Mouse (Mus musculus) forebrain, embryonic 13.5 days (tissue): ENCODE measurements around the gene Stau1. TPM values are rescaled to one million over a fixed set of nuclear protein-coding genes. Genes with fewer than 3 reads are reported as not detected.

Source experiments
- ATAC-seq: fragments of 200-750 bp; cut with Nextera tagmentation; 2 replicates; pipeline ENCODE4 v1.8.0; 2017
- H3K27ac ChIP-seq: fragments of 300-500 bp; sonication (generic); 2 replicates; pipeline ENCODE4 v1.5.1; 2015; ENCODE audit warnings: inconsistent platforms, mild to moderate bottlenecking, moderate library complexity
- H3K27me3 ChIP-seq: fragments of 300-500 bp; sonication (generic); 2 replicates; pipeline ENCODE4 v1.6.1; 2015; ENCODE audit warnings: mild to moderate bottlenecking, inconsistent platforms
- H3K36me3 ChIP-seq: fragments of 300-500 bp; sonication (generic); 2 replicates; pipeline ENCODE4 v1.6.1; 2015; ENCODE audit warnings: mild to moderate bottlenecking, inconsistent platforms; ENCODE audit not compliant: poor library complexity, severe bottlenecking
- H3K4me1 ChIP-seq: fragments of 300-500 bp; sonication (generic); 2 replicates; pipeline ENCODE4 v1.6.1; 2015; ENCODE audit warnings: inconsistent platforms
- H3K4me2 ChIP-seq: fragments of 300-500 bp; sonication (generic); 2 replicates; pipeline ENCODE4 v1.6.1; 2015; ENCODE audit warnings: inconsistent platforms, mild to moderate bottlenecking, moderate library complexity
- H3K4me3 ChIP-seq: fragments of 300-500 bp; sonication (generic); 2 replicates; pipeline ENCODE4 v1.5.1; 2015; ENCODE audit warnings: mild to moderate bottlenecking, inconsistent platforms
- H3K9ac ChIP-seq: fragments of 300-500 bp; sonication (generic); 2 replicates; pipeline ENCODE4 v1.6.1; 2015; ENCODE audit warnings: mild to moderate bottlenecking, inconsistent platforms
- H3K9me3 ChIP-seq: fragments of 300-500 bp; sonication (generic); replicated peaks from 2 replicates; pipeline ENCODE4 v1.6.1; 2016; ENCODE audit warnings: inconsistent platforms
- WGBS: fragments of 180-500 bp; shearing (Covaris S2); methylation state at CpG from one replicate; pipeline ENCODE4 v1.1.7; 2015; 5-methylcytosine and 5-hydroxymethylcytosine counted together
- polyA plus RNA-seq: library from polyadenylated mRNA; unstranded; fragments of >200 nt; fragmentation: Nextera tagmentation; extraction: Ambion mirVana; gene quantifications from 2 replicates; pipeline ENCODE4 v1.2.1, GENCODE M21; 2015

Gene Stau1
- polyA plus RNA-seq, 1 experiment from 2014 or later: 107 TPM

GRCm38 (mm10) chr2:166945456-166945855, 50.6 kb downstream of the Stau1 start:
- H3K4me2 ChIP-seq: no peak overlapping the region
- H3K27ac ChIP-seq: no peak overlapping the region
- H3K36me3 ChIP-seq: peaks cover 96% of the 10 kb centered on the region
- no peaks in the 10 kb centered on the region for H3K9me3 ChIP-seq
- no peaks in the 10 kb centered on the region for H3K4me1 ChIP-seq
- H3K27me3 ChIP-seq: no peaks in the 10 kb centered on the region
- H3K9ac ChIP-seq: no peak overlapping the region
- H3K4me3 ChIP-seq: no peak overlapping the region
- 68% methylated on average over 4 of the region's 4 CpGs for WGBS
- no peak for ATAC-seq

GRCm38 (mm10) chr2:166944346-166944745, 51.8 kb downstream of the Stau1 start:
- Histone ChIP-seq H3K9ac (no peak overlapping the region), H3K27me3 (no peaks in the 10 kb centered on the region), H3K27ac (no peak overlapping the region), H3K4me2 (no peak overlapping the region), H3K9me3 (no peaks in the 10 kb centered on the region), H3K36me3 (peaks cover 89% of the 10 kb centered on the region), H3K4me1 (no peaks in the 10 kb centered on the region), H3K4me3 (no peak overlapping the region)
- WGBS: 89% methylated on average over 1 of the region's 1 CpGs
- ATAC-seq: no peak

GRCm38 (mm10) chr2:166943146-166943545, 53.0 kb downstream of the Stau1 start:
- no peaks in the 10 kb centered on the region for H3K4me1 ChIP-seq
- H3K9me3 ChIP-seq: no peaks in the 10 kb centered on the region
- H3K36me3 ChIP-seq: peaks cover 89% of the 10 kb centered on the region
- H3K4me2 ChIP-seq: no peak overlapping the region
- H3K4me3 ChIP-seq: no peak overlapping the region
- no peak overlapping the region for H3K9ac ChIP-seq
- H3K27me3 ChIP-seq: no peaks in the 10 kb centered on the region
- no peak overlapping the region for H3K27ac ChIP-seq
- 93% methylated on average over 2 of the region's 2 CpGs for WGBS
- ATAC-seq: no peak

GRCm38 (mm10) chr2:166936166-166936565, 59.9 kb downstream of the Stau1 start:
- Histone ChIP-seq H3K4me3 (no peak overlapping the region), H3K9ac (no peak overlapping the region), H3K4me1 (no peaks in the 10 kb centered on the region), H3K36me3 (peaks cover 84% of the 10 kb centered on the region), H3K27me3 (no peaks in the 10 kb centered on the region), H3K4me2 (no peak overlapping the region), H3K27ac (no peak overlapping the region), H3K9me3 (no peaks in the 10 kb centered on the region)
- WGBS: 99% methylated on average over 2 of the region's 2 CpGs
- no peak for ATAC-seq

- H3K27me3 ChIP-seq: no peaks in the 10 kb centered on the region
- H3K36me3 ChIP-seq: peaks cover 84% of the 10 kb centered on the region
- ATAC-seq: no peak
- H3K27ac ChIP-seq: no peak overlapping the region
- no peaks in the 10 kb centered on the region for H3K4me1 ChIP-seq
- H3K9ac ChIP-seq: no peak overlapping the region
- H3K4me2 ChIP-seq: no peak overlapping the region
- H3K9me3 ChIP-seq: no peaks in the 10 kb centered on the region
- 94% methylated on average over 7 of the region's 7 CpGs for WGBS
- H3K4me3 ChIP-seq: no peak overlapping the region
Observed at GRCm38 (mm10) chr2:166935582-166935981, 60.5 kb downstream of the Stau1 start.

- Histone ChIP-seq H3K9ac (no peak overlapping the region), H3K4me2 (no peak overlapping the region), H3K36me3 (peaks cover 88% of the 10 kb centered on the region), H3K4me3 (no peak overlapping the region), H3K27me3 (no peaks in the 10 kb centered on the region), H3K9me3 (no peaks in the 10 kb centered on the region), H3K27ac (no peak overlapping the region), H3K4me1 (no peaks in the 10 kb centered on the region)
- 62% methylated on average over 5 of the region's 5 CpGs for WGBS
- no peak for ATAC-seq
Observed at GRCm38 (mm10) chr2:166934416-166934815, 61.7 kb downstream of the Stau1 start.

GRCm38 (mm10) chr2:166933943-166934342, 62.2 kb downstream of the Stau1 start:
- Histone ChIP-seq H3K27me3 (no peaks in the 10 kb centered on the region), H3K9me3 (no peaks in the 10 kb centered on the region), H3K36me3 (peaks cover 88% of the 10 kb centered on the region), H3K4me3 (no peak overlapping the region), H3K4me1 (no peaks in the 10 kb centered on the region), H3K4me2 (no peak overlapping the region), H3K9ac (no peak overlapping the region), H3K27ac (no peak overlapping the region)
- no peak for ATAC-seq
- WGBS: 93% methylated on average over 6 of the region's 6 CpGs

GRCm38 (mm10) chr2:166923971-166924370, 72.1 kb downstream of the Stau1 start:
- Histone ChIP-seq H3K9me3 (no peaks in the 10 kb centered on the region), H3K36me3 (peaks cover 83% of the 10 kb centered on the region), H3K27me3 (no peaks in the 10 kb centered on the region), H3K4me2 (no peak overlapping the region), H3K4me1 (no peaks in the 10 kb centered on the region), H3K9ac (no peak overlapping the region), H3K4me3 (no peak overlapping the region), H3K27ac (no peak overlapping the region)
- ATAC-seq: no peak
- 82% methylated on average over 2 of the region's 2 CpGs for WGBS

- Histone ChIP-seq H3K27ac (no peak overlapping the region), H3K4me1 (peaks cover 11% of the 10 kb centered on the region), H3K36me3 (peaks cover 5% of the 10 kb centered on the region; the same call in 1 of the 2 replicates), H3K4me3 (no peak overlapping the region), H3K4me2 (no peak overlapping the region), H3K27me3 (no peaks in the 10 kb centered on the region), H3K9me3 (no peaks in the 10 kb centered on the region), H3K9ac (no peak overlapping the region)
- 96% methylated on average over 8 of the region's 8 CpGs for WGBS
- no peak for ATAC-seq
Observed at GRCm38 (mm10) chr2:166910536-166910935, 85.6 kb downstream of the Stau1 start.

- Histone ChIP-seq H3K9me3 (no peaks in the 10 kb centered on the region), H3K9ac (no peak overlapping the region), H3K4me3 (no peak overlapping the region), H3K27ac (no peak overlapping the region), H3K4me2 (no peak overlapping the region), H3K27me3 (no peaks in the 10 kb centered on the region), H3K4me1 (peaks cover 11% of the 10 kb centered on the region), H3K36me3 (peaks cover 5% of the 10 kb centered on the region; the same call in 1 of the 2 replicates)
- WGBS: 98% methylated on average over 3 of the region's 3 CpGs
- ATAC-seq: no peak
Observed at GRCm38 (mm10) chr2:166909729-166910128, 86.4 kb downstream of the Stau1 start.

GRCm38 (mm10) chr2:166906523-166907182, 89.4 kb downstream of the Stau1 start:
- Histone ChIP-seq H3K4me1 (peaks cover 11% of the 10 kb centered on the region), H3K4me3 (peak overlapping the region; percentile 89), H3K27ac (peak overlapping the region; percentile 99), H3K36me3 (peaks cover 5% of the 10 kb centered on the region; the same call in 1 of the 2 replicates), H3K4me2 (peak overlapping the region; percentile 99), H3K27me3 (no peaks in the 10 kb centered on the region), H3K9ac (peak overlapping the region; percentile 91), H3K9me3 (no peaks in the 10 kb centered on the region; the same call in 1 of the 2 replicates)
- ATAC-seq: peak; percentile 42
- WGBS: under 1% methylated on average over 28 of the region's 28 CpGs

- Histone ChIP-seq H3K27me3 (no peaks in the 10 kb centered on the region), H3K27ac (peak within 1 kb of the TSS; percentile 99), H3K4me1 (peaks cover 11% of the 10 kb centered on the region), H3K4me3 (peak within 1 kb of the TSS; percentile 89), H3K36me3 (peaks cover 5% of the 10 kb centered on the region; the same call in 1 of the 2 replicates), H3K4me2 (peak within 1 kb of the TSS; percentile 99), H3K9me3 (no peaks in the 10 kb centered on the region; the same call in 1 of the 2 replicates), H3K9ac (peak within 1 kb of the TSS; percentile 91)
- ATAC-seq: peak; percentile 97
- WGBS: under 1% methylated on average over 55 of the region's 80 CpGs
Observed at GRCm38 (mm10) chr2:166905711-166906522, 90.2 kb downstream of the Stau1 start, which contains the start of gene Cse1l. Cse1l (plus strand) TSS chr2:166906040.
